Mouse (Mus musculus) lung, postnatal 25 days (tissue): ENCODE measurements around the gene Rpl35.

Source experiments
- DNase-seq: peaks from one replicate; pipeline ENCODE4 v3.0.0; 2022; ENCODE audit warnings: low spot score

Gene Rpl35

DNA sequence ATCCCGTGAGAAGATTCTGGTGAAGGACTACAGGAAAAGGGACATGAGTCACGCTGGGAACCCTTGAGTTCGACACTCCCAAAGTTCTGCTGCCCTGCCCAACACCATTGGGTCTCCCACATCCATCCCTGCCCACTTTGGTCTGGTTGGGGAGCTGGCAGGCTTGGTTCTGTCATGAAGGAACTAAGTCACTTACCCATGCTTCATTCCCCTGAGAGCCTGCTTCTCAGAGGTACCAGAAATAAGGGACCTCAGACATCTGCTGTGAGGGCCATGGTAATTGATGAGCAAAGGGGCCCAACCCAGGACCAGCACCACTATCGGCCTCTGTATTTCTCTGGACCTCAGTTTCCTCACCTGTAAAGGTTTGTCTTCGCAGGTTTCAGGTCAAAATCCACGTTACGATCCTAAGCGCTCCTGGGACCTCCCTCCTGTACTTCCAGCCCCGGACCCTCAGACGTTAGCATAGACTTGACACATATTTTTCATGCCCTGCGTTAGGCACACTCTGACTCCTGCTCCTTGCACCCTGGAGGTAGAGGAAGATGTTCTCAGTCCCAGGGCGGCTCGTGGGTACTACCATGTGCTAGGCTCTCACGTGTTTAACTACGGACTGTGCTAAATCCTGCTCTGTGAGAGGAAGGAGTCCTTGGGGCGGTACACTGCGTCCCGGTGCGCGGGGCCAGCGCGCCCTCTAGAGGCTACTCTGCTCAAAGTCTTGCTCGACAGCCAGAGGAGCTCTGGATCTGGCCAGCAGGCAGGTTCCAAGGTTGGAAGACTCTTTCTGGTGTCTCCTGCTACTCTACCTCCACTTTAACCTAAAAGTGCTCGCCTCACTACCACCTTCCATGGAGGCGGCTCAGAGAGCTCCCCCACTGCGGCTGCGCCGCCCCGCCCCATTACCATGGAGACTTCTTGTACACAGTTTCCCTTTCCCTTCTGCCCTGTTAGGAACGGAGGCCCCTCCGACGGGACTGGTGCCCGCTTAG is 7.7 kb downstream of the Rpl35 start, which contains the start of gene Wdr38:
Wdr38 (plus strand) TSS at position 91 of the 989 bp plus-strand sequence.
- peak; percentile 90 for DNase-seq

DNA sequence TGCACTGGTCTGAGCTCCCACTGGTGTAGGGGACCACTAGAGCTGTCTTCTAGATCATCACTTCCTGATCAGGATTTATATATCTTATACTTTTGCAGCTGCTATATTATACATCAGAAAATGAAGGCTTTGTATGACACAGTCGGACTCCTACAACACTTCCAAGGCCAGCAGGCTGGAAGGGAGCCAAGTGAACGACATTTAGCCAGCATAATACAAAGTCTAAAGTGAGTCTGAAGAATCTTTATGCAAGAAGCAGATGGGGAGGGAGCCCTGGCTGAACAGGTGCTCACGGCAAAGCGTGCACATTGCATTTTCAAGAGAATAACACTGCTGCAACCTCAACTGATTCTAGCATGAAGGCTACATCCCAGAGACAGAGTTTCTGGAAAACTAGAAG is 13.0 kb downstream of the Rpl35 start:
- no peak for DNase-seq

DNA sequence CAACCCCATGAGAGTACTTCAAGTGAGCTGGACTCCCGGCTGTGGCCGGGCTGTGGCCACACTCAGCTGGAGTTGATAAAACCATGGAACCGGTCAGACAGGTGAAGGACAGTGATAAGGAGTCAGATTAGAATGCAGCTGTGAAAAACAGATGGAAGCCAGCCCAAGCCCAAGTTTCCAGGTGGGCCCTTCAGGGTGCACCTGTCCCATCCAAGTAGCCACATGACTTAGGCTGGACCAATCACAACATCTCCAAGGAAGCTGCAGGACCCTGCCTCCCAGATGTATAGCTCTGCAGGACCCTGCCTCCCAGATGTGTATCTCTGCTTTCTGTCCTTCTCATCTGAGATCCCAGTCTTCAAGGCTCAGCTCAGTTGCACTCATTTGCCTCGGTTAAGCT is 13.4 kb downstream of the Rpl35 start:
- DNase-seq = no peak

DNA sequence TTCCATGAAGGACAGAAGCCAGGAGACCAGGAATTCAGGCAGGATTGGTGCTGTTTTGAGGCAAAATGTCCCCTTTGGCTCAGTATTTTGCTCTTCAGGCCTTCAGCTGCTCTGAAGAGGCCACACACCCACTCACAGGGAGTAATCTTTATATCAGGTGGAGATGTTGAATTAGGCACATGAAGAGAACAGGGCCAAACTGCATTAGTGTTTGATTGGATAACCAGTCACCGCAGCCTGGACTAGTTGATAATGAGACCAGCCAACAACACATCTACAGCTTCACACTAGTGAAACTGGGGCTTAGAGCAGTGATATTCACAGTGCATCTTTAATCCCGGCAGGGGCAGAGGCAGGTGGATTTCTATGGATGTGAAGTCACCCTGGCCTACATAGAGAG is 16.5 kb downstream of the Rpl35 start:
- no peak for DNase-seq

DNA sequence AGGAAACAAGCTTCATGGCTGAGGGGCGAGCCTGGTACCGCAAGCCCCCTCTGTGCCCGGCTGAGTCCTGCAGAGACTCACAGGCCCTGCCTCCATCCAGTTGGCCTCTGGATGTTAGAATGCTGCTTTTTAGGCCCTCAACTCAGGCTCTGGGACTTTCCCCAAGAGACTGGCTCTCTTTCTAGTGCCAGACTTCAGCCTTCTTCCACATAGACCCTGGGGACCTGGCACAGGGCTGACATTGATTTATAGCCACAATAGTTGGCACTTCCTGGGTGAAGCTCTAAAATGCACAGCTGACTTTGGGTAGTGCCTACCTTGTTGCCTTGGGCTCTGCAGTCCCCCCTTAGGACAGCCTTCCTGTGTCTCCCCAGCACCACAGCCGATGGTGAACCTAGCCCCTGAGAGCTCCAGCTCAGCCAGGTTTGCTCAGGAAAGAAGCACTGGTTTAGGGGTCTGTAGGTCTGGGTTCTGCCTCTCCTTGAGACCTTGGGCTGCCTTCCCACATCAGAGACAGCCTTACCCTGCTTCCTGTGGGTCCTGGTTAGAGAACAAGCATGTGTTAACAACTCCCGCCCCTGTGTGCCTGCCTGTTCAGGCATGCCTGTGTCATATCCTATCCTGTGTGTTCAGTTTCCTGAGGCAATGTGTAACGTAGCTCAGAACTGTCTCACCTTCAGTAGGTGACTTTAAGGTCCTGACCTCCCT is 17.5 kb downstream of the Rpl35 start:
- no peak for DNase-seq

DNA sequence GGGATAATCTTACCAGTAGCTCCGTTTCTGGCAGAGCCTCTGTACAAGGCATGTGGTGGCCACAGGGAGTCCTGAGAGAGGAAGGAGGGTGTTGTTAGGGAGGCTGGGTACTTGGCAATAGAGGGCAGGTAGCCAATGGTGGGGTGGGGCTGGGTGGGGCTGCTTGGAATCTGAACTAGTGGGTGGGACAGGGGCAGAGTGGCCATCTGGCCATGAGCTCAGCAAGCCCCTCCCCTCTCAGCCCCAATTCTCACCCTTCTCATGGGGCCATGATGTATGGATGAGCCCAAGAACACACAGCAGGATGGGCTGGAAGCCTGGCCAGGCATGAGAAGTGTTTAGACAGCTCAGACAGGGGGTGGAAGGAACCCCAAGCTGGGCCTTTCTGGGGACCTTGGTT is 18.1 kb downstream of the Rpl35 start:
- DNase-seq = no peak

DNA sequence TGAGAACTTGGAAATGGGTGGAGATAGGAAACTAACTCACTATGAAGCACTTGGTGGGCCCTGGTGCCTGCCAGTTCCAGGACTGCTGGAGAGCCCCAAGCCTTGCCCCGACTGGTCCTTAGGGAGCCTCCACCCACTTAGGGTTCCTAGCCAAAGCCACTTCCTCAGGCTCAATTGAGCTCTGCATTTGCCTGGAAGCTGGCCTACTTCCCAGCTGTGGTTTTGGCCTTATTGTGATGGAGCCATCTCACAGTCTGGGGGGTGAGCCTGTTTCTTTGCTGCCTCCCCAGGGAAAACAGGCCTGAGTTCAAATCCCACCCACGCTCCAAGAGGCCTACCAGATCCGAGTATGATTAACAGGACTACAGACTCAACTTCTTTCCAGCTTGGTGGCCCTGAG is 18.8 kb downstream of the Rpl35 start:
- peak; percentile 77 for DNase-seq

DNA sequence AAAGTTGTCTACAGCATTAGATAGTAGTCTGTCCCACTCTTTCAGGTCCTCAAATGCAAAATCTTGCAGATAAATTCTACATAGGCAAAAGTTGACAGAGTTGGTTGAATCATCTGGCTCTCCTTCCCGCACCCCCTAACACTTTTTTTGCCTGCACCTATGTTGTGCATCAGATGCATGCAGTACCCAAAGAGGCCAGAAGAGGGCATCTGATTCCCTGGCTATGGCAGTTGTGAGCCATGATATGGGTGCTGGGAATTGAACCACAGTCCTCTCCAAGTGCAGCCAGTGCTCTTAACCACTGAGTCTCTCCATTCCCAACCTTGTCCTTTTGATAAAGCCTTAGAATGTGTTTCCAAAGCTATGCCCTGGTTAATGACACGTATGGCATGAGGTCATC is 22.0 kb downstream of the Rpl35 start:
- DNase-seq = no peak

DNA sequence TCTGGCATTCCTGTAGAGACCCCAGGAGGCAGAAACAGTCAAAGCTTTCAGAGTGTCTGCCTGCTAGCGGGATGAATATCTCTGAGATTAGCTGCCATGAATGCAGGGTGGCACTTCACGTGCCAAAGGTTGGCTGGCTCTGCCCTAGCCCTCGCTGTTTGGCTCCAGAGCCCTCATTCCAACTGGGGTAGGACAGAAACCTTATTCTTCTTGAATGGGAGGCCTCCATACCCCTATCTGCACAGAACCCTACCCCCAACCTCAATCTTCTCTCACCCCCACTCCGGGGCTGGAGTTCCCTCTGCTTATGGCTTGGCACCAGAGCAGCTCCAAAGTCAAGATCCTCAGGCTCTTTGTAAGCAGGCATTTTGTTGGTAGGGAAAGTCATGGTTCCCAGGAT is 27.6 kb downstream of the Rpl35 start:
- DNase-seq = no peak

DNA sequence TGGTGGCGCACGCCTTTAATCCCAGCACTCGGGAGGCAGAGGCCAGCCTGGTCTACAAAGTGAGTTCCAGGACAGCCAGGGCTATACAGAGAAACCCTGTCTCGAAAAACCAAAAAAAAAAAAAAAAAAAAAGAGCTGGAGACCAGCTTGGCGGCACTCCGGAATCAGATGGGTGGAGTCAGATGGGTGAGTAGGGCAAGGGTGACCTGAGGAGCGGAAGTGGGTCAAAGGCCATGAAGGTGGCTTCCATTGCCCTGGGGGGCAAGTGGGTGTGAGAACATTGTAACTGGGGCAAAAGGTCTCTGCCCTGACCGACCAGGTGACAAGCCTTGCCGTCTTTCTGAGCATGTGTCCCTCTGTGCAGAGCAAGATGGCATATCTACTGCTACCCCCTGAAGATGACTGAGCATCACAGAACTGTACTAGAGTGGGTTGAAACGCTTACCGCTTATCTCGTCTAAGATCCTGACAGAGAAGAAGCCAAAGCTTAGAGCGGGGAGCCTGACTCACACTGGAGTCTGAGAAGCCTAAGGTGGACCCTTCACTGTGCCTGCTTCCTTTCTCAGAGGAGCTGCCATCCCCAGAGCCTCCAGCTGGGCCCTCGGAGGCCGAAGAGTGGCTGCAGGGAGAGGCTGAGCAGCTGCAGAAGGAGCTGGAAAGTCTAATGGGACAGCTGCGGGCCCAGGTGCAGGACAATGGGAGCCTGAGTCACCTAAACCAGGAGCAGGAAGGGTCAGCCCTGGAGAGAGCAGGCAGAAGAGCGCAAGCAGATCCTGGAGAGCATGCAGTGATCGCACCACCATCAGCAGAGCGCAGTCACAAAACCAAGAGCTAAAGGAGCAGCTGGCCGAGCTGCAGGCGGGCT is 29.3 kb downstream of the Rpl35 start:
- no peak for DNase-seq

DNA sequence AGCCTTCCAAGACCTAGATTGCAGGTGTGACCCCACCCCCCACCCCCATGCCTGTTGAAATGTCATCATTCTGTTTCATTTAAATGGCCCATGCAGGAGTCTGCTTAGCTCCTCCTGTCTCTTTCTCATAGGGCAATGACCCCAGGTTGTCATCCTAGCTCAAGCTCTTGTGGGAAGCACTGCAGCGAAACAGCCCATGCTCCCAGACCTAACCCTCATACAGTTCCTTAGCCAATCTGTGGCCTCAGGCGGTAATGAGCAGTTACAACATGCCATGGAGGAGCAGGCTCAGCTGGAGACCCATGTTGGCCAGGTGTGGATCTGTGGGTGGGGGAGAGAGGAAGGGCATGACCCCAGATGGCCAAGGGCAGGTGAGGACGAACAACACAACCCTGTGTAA is 30.2 kb downstream of the Rpl35 start:
- DNase-seq = no peak

DNA sequence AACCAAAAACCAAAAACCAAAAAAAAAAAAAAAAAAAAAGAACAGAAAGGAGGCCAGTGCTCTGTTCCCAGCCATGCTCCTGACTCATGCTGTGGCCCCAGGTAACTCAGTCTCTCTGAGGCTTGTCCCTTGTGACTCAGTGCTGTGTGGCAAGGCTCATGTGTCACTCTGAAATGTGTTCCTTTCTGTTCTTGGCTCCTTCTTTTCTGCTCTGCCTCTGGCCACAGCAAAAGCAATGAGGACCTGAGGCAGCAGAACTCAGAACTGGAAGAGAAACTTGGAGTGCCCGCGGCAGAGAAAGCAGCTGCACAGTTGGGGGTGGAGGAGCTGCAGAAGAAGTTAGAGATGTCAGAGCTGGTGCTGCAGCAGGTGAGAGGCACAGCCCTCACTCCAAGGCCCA is 31.3 kb downstream of the Rpl35 start:
- DNase-seq = no peak

DNA sequence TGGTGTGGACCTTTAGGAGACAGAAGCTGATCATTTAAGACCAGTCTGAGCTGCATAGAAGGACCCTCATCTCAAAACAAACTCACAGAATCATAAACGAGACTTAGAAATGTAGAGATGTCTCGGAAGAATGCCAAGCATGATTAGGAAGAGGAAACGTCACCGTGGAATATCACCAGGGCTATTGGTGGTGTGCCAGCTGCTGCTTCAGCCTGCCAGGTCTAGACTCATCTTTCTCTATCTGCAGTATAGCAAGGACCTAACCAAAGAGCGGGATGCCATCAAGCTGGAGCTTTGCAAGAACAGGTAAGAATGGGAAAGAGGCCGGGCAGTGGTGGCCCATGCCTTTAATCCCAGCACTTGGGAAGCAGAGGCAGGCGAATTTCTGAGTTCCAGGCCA is 31.7 kb downstream of the Rpl35 start:
- DNase-seq = no peak

DNA sequence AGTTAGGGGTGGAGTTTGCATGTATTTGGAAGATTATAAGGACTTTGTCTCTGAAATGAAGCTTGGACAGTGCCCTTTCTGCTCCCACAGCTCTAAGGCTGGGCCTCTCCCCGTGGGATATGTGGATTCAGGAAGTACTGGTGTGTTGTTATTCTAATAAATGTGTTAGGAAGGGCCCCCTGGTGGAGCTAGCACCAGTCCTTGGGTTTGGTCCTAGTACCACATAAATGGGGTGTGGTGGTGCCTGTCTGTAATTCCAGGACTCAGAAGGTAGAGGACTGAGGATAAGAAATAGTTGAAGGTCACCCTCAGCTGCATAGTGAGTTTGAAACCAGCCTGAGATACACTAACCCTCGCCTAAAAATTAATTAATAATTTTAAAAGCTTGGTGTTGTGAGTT is 32.2 kb downstream of the Rpl35 start:
- no peak for DNase-seq

DNA sequence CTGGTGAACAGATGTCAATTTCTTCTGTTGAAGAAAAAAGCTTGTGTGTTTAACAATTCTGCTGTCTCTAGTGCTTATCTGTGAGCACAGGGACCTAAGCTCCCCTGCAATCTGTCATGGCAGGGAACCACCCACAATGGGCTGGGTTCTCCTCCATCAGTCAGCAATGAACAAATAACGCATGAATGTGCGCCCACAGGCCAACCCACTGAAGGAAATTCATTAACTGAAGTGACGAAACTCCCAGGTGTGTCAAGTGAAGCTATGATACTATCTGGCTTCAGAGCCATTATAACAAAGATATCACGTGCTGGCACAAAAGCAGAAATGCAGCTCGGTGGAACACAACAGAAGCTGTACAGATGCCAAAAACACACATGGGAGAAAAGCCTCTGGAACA is 35.4 kb downstream of the Rpl35 start:
- no peak for DNase-seq

DNA sequence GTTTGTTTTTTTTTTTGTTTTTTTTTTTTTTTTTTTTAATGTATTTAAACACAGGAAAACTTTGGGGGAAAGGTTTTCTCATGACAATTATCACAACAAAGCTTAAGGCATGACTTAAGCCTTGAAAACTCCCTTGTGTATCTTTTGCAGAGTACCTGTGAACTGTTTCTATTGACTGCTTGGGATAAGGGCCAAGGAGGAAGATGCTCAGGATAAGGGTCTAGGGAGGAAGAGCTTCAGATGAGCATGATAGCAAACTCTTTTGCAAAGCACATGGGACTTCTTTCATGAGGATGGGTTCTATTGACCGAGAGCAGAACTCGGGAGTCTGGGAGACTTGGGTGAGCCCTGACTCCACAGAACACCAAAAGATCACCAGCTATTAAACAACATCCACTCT is 35.8 kb downstream of the Rpl35 start:
- no peak for DNase-seq

DNA sequence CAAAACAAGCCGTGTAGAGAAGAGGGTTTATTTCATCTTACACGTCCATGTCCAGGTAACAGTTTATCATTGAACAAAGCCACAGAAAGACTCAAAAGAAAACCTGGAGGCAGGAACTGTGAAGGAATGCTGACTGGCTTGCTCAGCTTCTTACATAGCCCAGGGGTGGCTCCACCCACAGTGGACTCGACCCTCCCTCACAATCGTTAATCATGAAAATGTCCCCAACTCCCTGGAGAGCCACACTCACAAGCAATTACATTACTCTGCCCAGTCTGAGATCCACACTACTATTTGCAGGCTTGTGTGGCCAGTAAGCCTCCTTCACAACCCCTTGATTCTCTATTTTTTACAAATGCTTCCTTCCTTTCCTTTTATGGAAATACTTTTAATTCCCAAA is 41.2 kb downstream of the Rpl35 start:
- DNase-seq = no peak

DNA sequence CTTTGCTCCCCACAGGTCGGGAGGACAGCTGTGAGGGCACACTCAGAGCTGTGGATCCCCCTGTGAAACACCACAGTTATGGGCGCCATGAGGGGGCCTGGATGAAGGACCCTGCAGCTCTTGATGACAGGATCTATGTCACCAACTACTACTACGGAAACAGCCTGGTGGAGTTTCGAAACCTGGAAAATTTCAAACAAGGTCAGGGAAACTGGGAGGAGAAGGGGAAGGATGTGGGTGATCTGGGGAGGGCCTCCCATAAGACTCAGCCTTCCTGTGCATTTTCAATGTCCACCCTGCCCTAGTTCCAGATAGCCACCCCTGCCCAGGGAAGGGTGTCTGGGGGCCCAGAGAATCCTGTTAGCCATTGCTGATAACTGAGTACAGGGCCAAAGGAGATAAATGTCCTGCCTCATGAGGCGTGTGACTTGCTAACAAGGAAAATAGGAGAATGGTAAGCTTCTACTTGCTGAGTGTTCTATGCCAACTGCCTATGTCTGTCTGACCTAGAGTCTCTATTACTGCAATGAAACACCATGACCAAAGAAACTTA is 47.7 kb downstream of the Rpl35 start:
- no peak for DNase-seq

DNA sequence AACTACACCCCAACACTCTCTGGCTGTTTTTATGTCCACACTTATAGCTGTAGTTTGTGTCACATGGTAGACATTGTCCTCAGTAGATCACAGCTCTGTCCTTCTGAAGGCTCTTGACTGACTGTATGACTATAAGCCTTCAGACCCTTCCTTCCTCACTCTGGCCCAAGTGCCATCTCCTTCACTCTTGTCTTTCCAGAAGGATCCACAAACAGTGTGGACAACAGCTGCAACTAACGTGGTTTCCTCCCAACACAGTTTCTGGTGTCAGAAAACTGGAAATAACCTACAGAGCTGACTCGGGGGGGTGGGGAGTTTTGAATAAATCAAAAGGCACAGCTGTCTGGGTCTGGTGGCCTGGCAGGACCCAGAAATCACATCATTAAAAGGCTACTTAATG is 49.4 kb downstream of the Rpl35 start:
- DNase-seq = no peak

DNA sequence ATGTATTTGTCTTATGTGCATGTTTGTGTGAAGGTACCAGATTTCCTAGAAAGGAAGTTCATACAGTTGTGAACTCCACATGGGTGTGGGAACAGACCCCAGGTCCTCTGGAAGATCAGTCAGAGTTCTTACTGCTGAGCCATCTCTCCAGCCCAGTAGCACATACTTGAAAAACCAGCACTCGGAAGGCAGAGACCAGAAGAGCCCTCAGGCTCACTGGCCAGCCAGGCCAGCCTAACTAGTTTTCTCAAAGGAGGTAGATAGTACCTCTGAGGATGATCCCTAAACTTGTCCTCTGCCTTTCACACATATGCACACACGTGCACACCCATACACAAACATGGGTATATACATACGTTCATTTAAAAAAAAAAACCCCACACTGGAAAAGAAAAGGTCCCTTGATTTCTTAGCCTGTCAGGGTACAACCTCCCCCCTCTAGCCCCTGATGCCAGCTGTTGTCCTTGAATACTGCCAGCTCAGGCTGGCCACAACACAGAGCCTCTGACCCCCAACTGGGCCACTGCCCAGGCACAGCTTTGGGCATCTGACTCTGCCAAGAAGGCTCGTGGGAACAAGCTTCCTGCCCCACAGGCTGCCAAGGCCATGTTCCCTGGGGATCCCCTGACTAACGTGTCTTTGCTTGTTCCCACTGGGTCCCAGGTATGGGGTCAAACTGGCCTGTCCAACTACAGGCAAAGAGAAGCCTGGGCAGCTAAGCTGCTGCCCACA is 52.1 kb downstream of the Rpl35 start:
- DNase-seq = no peak
